Mouse (Mus musculus) spleen, postnatal 4 days (tissue): Measurements from ENCODE around the gene Zfp536.

ENCODE experiments used
- DNase-seq, 2 experiments: peaks; one replicate each; pipeline ENCODE4 v3.0.0; 2022; ENCODE audit warnings: low spot score in 2 of 2

The Zfp536 gene

GRCm38 (mm10) chr7:37758886-37759285 is 14.6 kb downstream of the Zfp536 start:
- DNase-seq: no peak

- DNase-seq: no peak
Measured at GRCm38 (mm10) chr7:37753024-37753423, 20.4 kb downstream of the Zfp536 start.

GRCm38 (mm10) chr7:37746133-37746761 is 27.2 kb downstream of the Zfp536 start:
- DNase-seq: no peak

GRCm38 (mm10) chr7:37743350-37743749 is 30.1 kb downstream of the Zfp536 start:
- DNase-seq: no peak

- DNase-seq: no peak
Measured at GRCm38 (mm10) chr7:37737191-37737590, 36.2 kb downstream of the Zfp536 start.

- no peak for DNase-seq
Measured at GRCm38 (mm10) chr7:37736413-37736720, 37.1 kb downstream of the Zfp536 start.

- DNase-seq: no peak
Measured at GRCm38 (mm10) chr7:37735707-37736412, 37.6 kb downstream of the Zfp536 start.

- DNase-seq: no peak
Measured at GRCm38 (mm10) chr7:37735101-37735500, 38.3 kb downstream of the Zfp536 start.

- DNase-seq: no peak
Measured at GRCm38 (mm10) chr7:37734576-37734975, 38.9 kb downstream of the Zfp536 start.

GRCm38 (mm10) chr7:37733996-37734395 is 39.4 kb downstream of the Zfp536 start:
- no peak for DNase-seq

- DNase-seq: no peak
Measured at GRCm38 (mm10) chr7:37732741-37733140, 40.7 kb downstream of the Zfp536 start.

- no peak for DNase-seq
Measured at GRCm38 (mm10) chr7:37727746-37728145, 45.7 kb downstream of the Zfp536 start.

GRCm38 (mm10) chr7:37724002-37724790 is 49.2 kb downstream of the Zfp536 start:
- DNase-seq: no peak

- DNase-seq: no peak
Measured at GRCm38 (mm10) chr7:37723191-37723592, 50.2 kb downstream of the Zfp536 start.

GRCm38 (mm10) chr7:37721676-37722075 is 51.8 kb downstream of the Zfp536 start:
- no peak for DNase-seq

- no peak for DNase-seq
Measured at GRCm38 (mm10) chr7:37718671-37719402, 54.6 kb downstream of the Zfp536 start.

GRCm38 (mm10) chr7:37717071-37717470 is 56.4 kb downstream of the Zfp536 start:
- no peak for DNase-seq

- no peak for DNase-seq
Measured at GRCm38 (mm10) chr7:37716626-37717025, 56.8 kb downstream of the Zfp536 start.

- DNase-seq: no peak
Measured at GRCm38 (mm10) chr7:37704464-37704863, 69.0 kb downstream of the Zfp536 start.

- peak in 1 of 2 experiments; percentile 36 for DNase-seq
Measured at GRCm38 (mm10) chr7:37697378-37697777, 76.1 kb downstream of the Zfp536 start.

GRCm38 (mm10) chr7:37695066-37695465 is 78.4 kb downstream of the Zfp536 start:
- DNase-seq: peak in 1 of 2 experiments; percentile 36

- peak in 1 of 2 experiments; percentile 38 for DNase-seq
Measured at GRCm38 (mm10) chr7:37690606-37691005, 82.8 kb downstream of the Zfp536 start.
